Mouse (Mus musculus): ENCODE measurements around the gene Hpcal4.
"Not testable (repeated sequence)": the region's sequence is repeated elsewhere in the genome, so short reads cannot be mapped to it uniquely, and the experiment has no call there.

DNA sequence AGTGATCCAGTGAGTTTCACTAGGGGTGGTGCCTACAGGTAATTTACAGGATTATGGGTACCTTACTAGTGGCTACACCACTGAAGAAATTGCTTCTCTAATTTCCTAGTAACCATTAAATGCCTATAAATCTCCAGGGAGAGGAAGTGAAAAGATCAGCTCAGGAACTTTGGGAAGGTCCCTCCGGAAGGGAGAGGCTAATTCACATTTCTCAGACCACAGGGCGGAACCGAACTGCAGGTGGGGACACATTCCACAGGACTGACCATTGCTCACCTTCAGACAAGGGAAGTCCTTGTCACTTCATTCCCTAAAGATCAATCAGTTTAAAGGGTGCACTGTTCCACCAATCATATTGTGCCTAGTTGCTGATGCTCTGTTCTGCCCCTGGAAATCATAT lies 21.8 kb upstream of the Hpcal4 start:
- TF ChIP-seq CTCF (IDR thresholded peaks at IDR 0.05); POLR2A (IDR thresholded peaks at IDR 0.05; ENCODE audit: insufficient read depth, low read depth, low read length): not testable (repeated sequence)
